ENCODE assay signal across 31 mouse cellular contexts in the genomic region with DNA sequence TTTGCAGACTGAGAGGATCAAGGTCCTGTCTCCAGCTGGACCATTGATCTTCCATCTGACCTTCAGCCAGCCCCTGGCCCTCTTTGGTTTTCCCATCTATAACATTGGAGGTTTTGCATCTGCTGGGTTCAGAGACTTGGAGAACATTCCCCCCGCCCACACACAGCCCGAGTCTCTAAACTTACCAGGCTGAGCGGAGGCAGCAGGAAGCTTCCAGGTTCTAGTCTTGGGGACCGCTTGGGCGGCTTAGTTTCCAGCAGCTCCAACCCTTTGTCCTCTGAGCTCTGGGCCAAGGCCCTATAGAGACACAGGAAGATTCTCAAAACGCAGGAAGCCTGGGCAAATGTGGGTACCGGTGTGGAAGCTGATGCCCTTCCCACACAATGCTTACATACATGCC. TPM values are rescaled to one million over a fixed set of nuclear protein-coding genes. Genes with fewer than 3 reads are reported as not detected.
"Had no signal": no experiment of that assay in that cellular context is flagged by ENCODE, and none has a peak within 500 bp of the region (broad histone marks: within the 10 kb centered on the region; RNA-seq: fewer than 3 reads in every experiment).

No protein-coding gene starts in this region.

- ATAC-seq: intestine, embryonic 16.5 days; liver, embryonic 12.5 days had no signal

- H3K9me3 ChIP-seq: heart, embryonic 13.5 days; heart, embryonic 15.5 days; hindbrain, embryonic 13.5 days; hindbrain, embryonic 15.5 days; kidney, embryonic 15.5 days; limb, embryonic 13.5 days; limb, embryonic 15.5 days; liver, embryonic 12.5 days had no signal

- H3K27ac ChIP-seq: heart, adult 2 months; heart, embryonic 13.5 days; heart, embryonic 15.5 days; hindbrain, embryonic 13.5 days; kidney, embryonic 15.5 days; kidney, postnatal 0 days; limb, embryonic 13.5 days; limb, embryonic 15.5 days; liver, embryonic 12.5 days; liver, embryonic 14.5 days had no signal

- H3K27me3 ChIP-seq: heart, embryonic 13.5 days; heart, embryonic 15.5 days; hindbrain, embryonic 13.5 days; hindbrain, embryonic 15.5 days; kidney, embryonic 15.5 days; limb, embryonic 13.5 days; limb, embryonic 15.5 days; liver, embryonic 12.5 days had no signal

- H3K36me3 ChIP-seq: hindbrain, embryonic 15.5 days had no signal

- H3K9ac ChIP-seq: heart, embryonic 13.5 days; heart, embryonic 15.5 days; hindbrain, embryonic 13.5 days; hindbrain, embryonic 15.5 days; kidney, embryonic 15.5 days; limb, embryonic 13.5 days; limb, embryonic 15.5 days; liver, embryonic 12.5 days; liver, embryonic 14.5 days had no signal

- H3K4me3 ChIP-seq: heart, adult 2 months; heart, embryonic 13.5 days; heart, embryonic 15.5 days; hindbrain, embryonic 13.5 days; hindbrain, embryonic 15.5 days; kidney, embryonic 15.5 days; limb, embryonic 13.5 days; limb, embryonic 15.5 days; liver, embryonic 12.5 days had no signal

- H3K4me1 ChIP-seq: heart, embryonic 15.5 days; kidney, embryonic 15.5 days; limb, embryonic 13.5 days; limb, embryonic 15.5 days; liver, embryonic 12.5 days had no signal

- DNase-seq: gastrocnemius, postnatal 14 days; gastrocnemius, postnatal 36 days; heart, adult 11 months; heart, adult 2 months; heart, postnatal 14 days; heart, postnatal 36 days; kidney, adult 11 months; kidney, adult 2 months; kidney, adult 9 months; kidney, postnatal 14 days; kidney, postnatal 36 days; layer of hippocampus, adult 9-11 months; layer of hippocampus, postnatal 36 days; left cerebral cortex, postnatal 4 days had no signal

- H3K4me2 ChIP-seq: heart, embryonic 11.5 days; heart, embryonic 13.5 days; heart, embryonic 15.5 days; hindbrain, embryonic 13.5 days; hindbrain, embryonic 15.5 days; kidney, embryonic 15.5 days; limb, embryonic 13.5 days; limb, embryonic 15.5 days; liver, embryonic 12.5 days had no signal

RNA-seq across cellular contexts. Expression of gene Psg16, which starts 34.5 kb away (rescaled TPM):
- total RNA-seq: liver, adult 2 months had no signal
- polyA plus RNA-seq: gonadal fat pad, adult 2 months; heart, adult 2 months; heart, embryonic 13.5 days; liver, adult 2 months had no signal

RNA-seq across cellular contexts. Expression of gene Gm42372, which starts 56.5 kb away (rescaled TPM):
- total RNA-seq: gastrocnemius, adult 18-20 months; gastrocnemius, adult 8-10 months; gastrocnemius, postnatal 36 days; heart, adult 2 months; heart, postnatal 36 days; liver, adult 2 months had no signal
- polyA plus RNA-seq: gonadal fat pad, adult 2 months; heart, adult 2 months; heart, postnatal 0 days; liver, adult 2 months had no signal
